Mouse (Mus musculus) olfactory bulb, adult 2 months (tissue): Measurements from ENCODE around the gene Fam19a5.

Experiments
- CTCF ChIP-seq: fragments of 200-500 bp; IDR thresholded peaks from 2 replicates; pipeline ENCODE4 v1.5.1; 2012; ENCODE audit warnings: low read depth, mild to moderate bottlenecking, low read length, moderate library complexity; ENCODE audit not compliant: insufficient read depth
- POLR2A ChIP-seq: fragments of 200-500 bp; IDR thresholded peaks from 2 replicates; pipeline ENCODE4 v1.6.1; 2012; ENCODE audit warnings: mild to moderate bottlenecking, low read depth, low read length, moderate library complexity; ENCODE audit not compliant: insufficient read depth

- TF ChIP-seq CTCF, result no peak
- TF ChIP-seq POLR2A, result no peak
Observed at GRCm38 (mm10) chr15:87551556-87551955, 7.5 kb downstream of the Fam19a5 start.
